Mouse (Mus musculus): ENCODE measurements around the gene Noc4l. TPM values are rescaled to one million over a fixed set of nuclear protein-coding genes. Genes with fewer than 3 reads are reported as not detected.
A peak's percentile ranks its signal among the peaks of the same experiment; 100 is the strongest.

Noc4l gene
- polyA plus RNA-seq, 1 experiment = 37.3 TPM

- no peak for TF ChIP-seq CTCF (IDR thresholded peaks at IDR 0.05; ENCODE audit: borderline replicate concordance, insufficient read depth, low read depth, low read length)
- no peak for TF ChIP-seq POLR2A (IDR thresholded peaks at IDR 0.05; ENCODE audit: borderline replicate concordance, insufficient read depth, low read length)
- H3K4me1 ChIP-seq (ENCODE audit: control insufficient read depth, insufficient read depth, low read length) = peaks cover 3% of the 10 kb centered on the region
- DNase-seq = no peak
- H3K27me3 ChIP-seq (ENCODE audit: control insufficient read depth, insufficient read depth, low read length) = no peaks in the 10 kb centered on the region
- no peak overlapping the region for H3K27ac ChIP-seq (ENCODE audit: insufficient read depth, low read length)
- WGBS = under 1% methylated on average over 36 of the region's 37 CpGs
- peak overlapping the region; percentile 86 for H3K4me3 ChIP-seq (replicated peaks; ENCODE audit: insufficient read depth, low read depth, low read length)
Observed at GRCm38 (mm10) chr5:110653686-110654085, 469 bp upstream of the Noc4l start.

- Histone ChIP-seq H3K4me1 (ENCODE audit: control insufficient read depth, insufficient read depth, low read length) (no peaks in the 10 kb centered on the region), H3K4me3 (replicated peaks; ENCODE audit: insufficient read depth, low read depth, low read length) (no peak overlapping the region), H3K27me3 (ENCODE audit: control insufficient read depth, insufficient read depth, low read length) (no peaks in the 10 kb centered on the region; the same call in 1 of the 2 replicates), H3K27ac (ENCODE audit: insufficient read depth, low read length) (no peak overlapping the region)
- DNase-seq = no peak
- no peak for TF ChIP-seq POLR2A (IDR thresholded peaks at IDR 0.05; ENCODE audit: borderline replicate concordance, insufficient read depth, low read length)
- TF ChIP-seq CTCF (IDR thresholded peaks at IDR 0.05; ENCODE audit: borderline replicate concordance, insufficient read depth, low read depth, low read length) = no peak
Observed at GRCm38 (mm10) chr5:110646377-110646776, 6.8 kb downstream of the Noc4l start.

- Histone ChIP-seq H3K4me1 (ENCODE audit: control insufficient read depth, insufficient read depth, low read length) (peaks cover 3% of the 10 kb centered on the region; the same call in 1 of the 2 replicates), H3K4me3 (replicated peaks; ENCODE audit: insufficient read depth, low read depth, low read length) (no peak overlapping the region), H3K27ac (ENCODE audit: insufficient read depth, low read length) (no peak overlapping the region), H3K27me3 (ENCODE audit: control insufficient read depth, insufficient read depth, low read length) (no peaks in the 10 kb centered on the region; the same call in 1 of the 2 replicates)
- WGBS = 27% methylated on average over 12 of the region's 12 CpGs
- peak; percentile 57 to 74 for DNase-seq
- TF ChIP-seq CTCF (IDR thresholded peaks at IDR 0.05; ENCODE audit: borderline replicate concordance, insufficient read depth, low read depth, low read length) (peak; percentile 67; the same call in 1 of the 2 replicates), POLR2A (IDR thresholded peaks at IDR 0.05; ENCODE audit: borderline replicate concordance, insufficient read depth, low read length) (no peak)
Observed at GRCm38 (mm10) chr5:110639459-110639858, 13.8 kb downstream of the Noc4l start.

GRCm38 (mm10) chr5:110638306-110639074 is 14.7 kb downstream of the Noc4l start:
- Histone ChIP-seq H3K4me1 (ENCODE audit: control insufficient read depth, insufficient read depth, low read length) (peaks cover 3% of the 10 kb centered on the region; the same call in 1 of the 2 replicates), H3K27me3 (ENCODE audit: control insufficient read depth, insufficient read depth, low read length) (no peaks in the 10 kb centered on the region; the same call in 1 of the 2 replicates), H3K27ac (ENCODE audit: insufficient read depth, low read length) (no peak overlapping the region), H3K4me3 (replicated peaks; ENCODE audit: insufficient read depth, low read depth, low read length) (no peak overlapping the region)
- no peak for DNase-seq
- TF ChIP-seq CTCF (IDR thresholded peaks at IDR 0.05; ENCODE audit: borderline replicate concordance, insufficient read depth, low read depth, low read length) (no peak), POLR2A (IDR thresholded peaks at IDR 0.05; ENCODE audit: borderline replicate concordance, insufficient read depth, low read length) (no peak)
- 88% methylated on average over 7 of the region's 7 CpGs for WGBS

GRCm38 (mm10) chr5:110635951-110636707 is 17.1 kb downstream of the Noc4l start:
- DNase-seq = peak in 1 of 2 experiments; percentile 37
- WGBS = 35% methylated on average over 6 of the region's 6 CpGs

GRCm38 (mm10) chr5:110629525-110630120 is 23.6 kb downstream of the Noc4l start:
- 51% methylated on average over 2 of the region's 2 CpGs for WGBS
- DNase-seq = peak in 1 of 2 experiments; percentile 48
- Histone ChIP-seq H3K27me3 (ENCODE audit: control insufficient read depth, insufficient read depth, low read length) (no peaks in the 10 kb centered on the region), H3K4me3 (replicated peaks; ENCODE audit: insufficient read depth, low read depth, low read length) (no peak overlapping the region), H3K4me1 (ENCODE audit: control insufficient read depth, insufficient read depth, low read length) (peaks cover 6% of the 10 kb centered on the region), H3K27ac (ENCODE audit: insufficient read depth, low read length) (no peak overlapping the region)
- no peak for TF ChIP-seq CTCF (IDR thresholded peaks at IDR 0.05; ENCODE audit: borderline replicate concordance, insufficient read depth, low read depth, low read length)
- no peak for TF ChIP-seq POLR2A (IDR thresholded peaks at IDR 0.05; ENCODE audit: borderline replicate concordance, insufficient read depth, low read length)

More at GRCm38 (mm10) chr5:110635951-110636707, 17.1 kb downstream of the Noc4l start:
- Histone ChIP-seq H3K4me1 (ENCODE audit: control insufficient read depth, insufficient read depth, low read length) (peaks cover 3% of the 10 kb centered on the region; the same call in 1 of the 2 replicates), H3K27me3 (ENCODE audit: control insufficient read depth, insufficient read depth, low read length) (no peaks in the 10 kb centered on the region), H3K27ac (ENCODE audit: insufficient read depth, low read length) (no peak overlapping the region), H3K4me3 (replicated peaks; ENCODE audit: insufficient read depth, low read depth, low read length) (no peak overlapping the region)
- TF ChIP-seq CTCF (IDR thresholded peaks at IDR 0.05; ENCODE audit: borderline replicate concordance, insufficient read depth, low read depth, low read length) = peak; percentile 48; the same call in 1 of the 2 replicates
- TF ChIP-seq POLR2A (IDR thresholded peaks at IDR 0.05; ENCODE audit: borderline replicate concordance, insufficient read depth, low read length) = no peak

GRCm38 (mm10) chr5:110628156-110628555 is 25.1 kb downstream of the Noc4l start:
- Histone ChIP-seq H3K4me1 (ENCODE audit: control insufficient read depth, insufficient read depth, low read length) (peaks cover 6% of the 10 kb centered on the region), H3K27me3 (ENCODE audit: control insufficient read depth, insufficient read depth, low read length) (no peaks in the 10 kb centered on the region), H3K4me3 (replicated peaks; ENCODE audit: insufficient read depth, low read depth, low read length) (no peak overlapping the region), H3K27ac (ENCODE audit: insufficient read depth, low read length) (no peak overlapping the region)
- DNase-seq = peak; percentile 40 to 41
- TF ChIP-seq CTCF (IDR thresholded peaks at IDR 0.05; ENCODE audit: borderline replicate concordance, insufficient read depth, low read depth, low read length) (no peak), POLR2A (IDR thresholded peaks at IDR 0.05; ENCODE audit: borderline replicate concordance, insufficient read depth, low read length) (no peak)
- 2% methylated on average over 19 of the region's 19 CpGs for WGBS

All from cerebellum, adult 2 months (tissue).